Mouse (Mus musculus): Measurements from ENCODE around the gene Gm20388. TPM values are rescaled to one million over a fixed set of nuclear protein-coding genes. Genes with fewer than 3 reads are reported as not detected.

Gm20388 gene
- total RNA-seq, 1 experiment: 27.0 TPM

- H3K4me1 ChIP-seq (ENCODE audit: control insufficient read depth in 2 of 2, insufficient read depth in 2 of 2, low read length in 2 of 2, poor library complexity in 1 of 2): peaks cover 0 to 25% of the 10 kb centered on the region in 2 experiments; a peak in 2 of 4 replicates
- no peak for DNase-seq (ENCODE audit: low read depth, low spot score)
Measured at GRCm38 (mm10) chr8:121651874-121652361, 1741.3 kb downstream of the Gm20388 start.

DNA sequence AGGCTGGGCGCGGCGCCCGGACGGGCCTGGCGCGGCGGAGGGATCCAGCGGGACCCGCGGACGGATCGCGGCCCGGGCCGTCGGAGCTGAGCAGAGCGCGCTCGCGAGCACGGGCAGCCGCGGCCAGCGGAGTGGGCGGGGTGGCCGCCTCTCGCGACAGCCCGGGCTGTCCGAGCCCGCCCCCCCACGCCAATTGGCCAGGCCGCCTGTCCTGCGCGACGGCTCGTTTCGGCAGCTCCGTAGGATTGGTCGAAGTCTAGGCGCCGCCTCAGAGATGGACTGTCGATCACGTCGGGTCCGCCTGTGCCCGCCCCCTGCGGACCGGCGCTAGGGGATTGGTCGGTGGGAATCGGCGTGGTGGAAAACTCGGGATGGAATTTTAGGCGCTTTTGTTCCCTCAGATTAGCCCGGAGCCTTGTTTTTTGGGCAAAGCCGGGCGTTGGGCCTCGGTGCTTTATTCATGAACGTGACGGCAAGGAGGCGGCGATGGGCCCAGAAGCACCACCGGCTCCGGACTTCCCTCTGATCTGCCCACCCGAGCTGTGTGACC, 1742.2 kb downstream of the Gm20388 start, which contains the start of gene Zcchc14:
Gene Zcchc14 (minus strand): TSS at position 128 of the 550 bp plus-strand sequence.
- peaks cover 0 to 22% of the 10 kb centered on the region in 2 experiments; a peak in 2 of 4 replicates for H3K4me1 ChIP-seq (ENCODE audit: control insufficient read depth in 2 of 2, insufficient read depth in 2 of 2, low read length in 2 of 2, poor library complexity in 1 of 2)

More at GRCm38 (mm10) chr8:121651874-121652361, 1741.3 kb downstream of the Gm20388 start:
- TF ChIP-seq ZC3H11A (IDR thresholded peaks at IDR 0.05; ENCODE audit: borderline replicate concordance, low read depth, low read length): no peak
- TF ChIP-seq HCFC1 (IDR thresholded peaks at IDR 0.05; ENCODE audit: borderline replicate concordance, insufficient read depth, low read length): no peak
- no peak for TF ChIP-seq MAFK (IDR thresholded peaks at IDR 0.05; ENCODE audit: insufficient read depth, low read depth, low read length)
- TF ChIP-seq CHD2 (IDR thresholded peaks at IDR 0.05; ENCODE audit: low read depth, low read length): no peak
- no peak for TF ChIP-seq ZNF384 (IDR thresholded peaks at IDR 0.05; ENCODE audit: low read depth, low read length)
- in situ Hi-C loops (cut with MboI; ENCODE audit: low sequenced_read_pairs in 2 of 2, unreplicated experiment in 2 of 2): no loop called here
- H3K27ac ChIP-seq (ENCODE audit: insufficient read depth, low read depth, low read length, poor library complexity, severe bottlenecking): no peak overlapping the region
- H3K36me3 ChIP-seq (ENCODE audit: control insufficient read depth, insufficient read depth, low read length, poor library complexity, severe bottlenecking): peaks cover 12% of the 10 kb centered on the region; the same call in 1 of the 2 replicates
- H3K4me3 ChIP-seq (ENCODE audit: insufficient read depth in 1 of 2, low read depth in 1 of 2, low read length in 2 of 2, poor library complexity in 1 of 2, severe bottlenecking in 1 of 2): peak overlapping the region; percentile 84 to 98
- H3K9me3 ChIP-seq (ENCODE audit: control insufficient read depth, insufficient read depth, low read depth, low read length): no peaks in the 10 kb centered on the region
- H3K9ac ChIP-seq (ENCODE audit: insufficient read depth, low read depth, low read length, poor library complexity, severe bottlenecking): peak overlapping the region; percentile 75

DNA sequence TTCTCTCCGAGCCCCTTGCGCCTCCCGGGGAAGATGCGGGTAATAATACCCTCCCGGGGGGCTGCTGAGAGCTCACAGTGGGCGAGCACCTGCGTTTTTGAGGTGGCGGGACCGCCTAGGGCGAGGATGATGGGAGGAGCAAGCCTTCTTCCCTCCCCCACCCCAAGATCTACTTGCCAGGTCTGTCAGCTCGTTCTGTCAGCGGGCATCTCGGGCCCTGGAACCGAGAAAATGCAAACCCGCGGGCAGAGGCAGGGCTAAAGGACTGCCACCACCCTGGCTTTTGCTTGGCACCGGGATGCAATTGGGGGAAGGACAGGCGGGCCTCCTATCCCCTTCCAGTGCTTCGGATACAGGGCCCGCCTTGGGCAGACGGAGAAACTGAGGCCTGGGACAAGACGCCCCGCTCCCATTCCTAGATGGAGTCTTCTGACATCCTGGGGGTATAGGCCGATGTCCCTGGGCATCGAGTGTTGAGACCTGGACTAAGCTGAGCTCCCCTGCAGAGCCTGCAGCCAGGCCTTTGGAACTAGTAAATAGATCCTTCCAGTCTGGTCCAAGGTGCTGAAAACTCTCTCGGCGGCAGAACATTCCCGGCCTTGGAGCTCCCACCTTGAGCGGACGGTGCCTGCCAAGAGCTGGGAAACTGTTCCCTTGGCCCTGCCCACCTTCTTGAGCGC, 1742.8 kb downstream of the Gm20388 start:
- Histone ChIP-seq H3K9ac (ENCODE audit: insufficient read depth, low read depth, low read length, poor library complexity, severe bottlenecking) (peak overlapping the region; percentile 52), H3K4me3 (ENCODE audit: insufficient read depth in 1 of 2, low read depth in 1 of 2, low read length in 2 of 2, poor library complexity in 1 of 2, severe bottlenecking in 1 of 2) (peak overlapping the region; percentile 57 to 68), H3K36me3 (ENCODE audit: control insufficient read depth, insufficient read depth, low read length, poor library complexity, severe bottlenecking) (peaks cover 12% of the 10 kb centered on the region; the same call in 1 of the 2 replicates), H3K4me1 (ENCODE audit: control insufficient read depth in 2 of 2, insufficient read depth in 2 of 2, low read length in 2 of 2, poor library complexity in 1 of 2) (peaks cover 0 to 22% of the 10 kb centered on the region in 2 experiments; a peak in 2 of 4 replicates), H3K27ac (ENCODE audit: insufficient read depth, low read depth, low read length, poor library complexity, severe bottlenecking) (no peak overlapping the region), H3K9me3 (ENCODE audit: control insufficient read depth, insufficient read depth, low read depth, low read length) (no peaks in the 10 kb centered on the region)
- TF ChIP-seq CHD2 (IDR thresholded peaks at IDR 0.05; ENCODE audit: low read depth, low read length): no peak
- DNase-seq (ENCODE audit: low read depth, low spot score): no peak
- in situ Hi-C loops (cut with MboI; ENCODE audit: low sequenced_read_pairs in 2 of 2, unreplicated experiment in 2 of 2): no loop called here

More for the DNA sequence above, 1742.2 kb downstream of the Gm20388 start, which contains the start of gene Zcchc14:
- TF ChIP-seq CHD2 (IDR thresholded peaks at IDR 0.05; ENCODE audit: low read depth, low read length) (peak; percentile 97), HCFC1 (IDR thresholded peaks at IDR 0.05; ENCODE audit: borderline replicate concordance, insufficient read depth, low read length) (peak; percentile 21; the same call in 1 of the 2 replicates), MAFK (IDR thresholded peaks at IDR 0.05; ENCODE audit: insufficient read depth, low read depth, low read length) (no peak), ZNF384 (IDR thresholded peaks at IDR 0.05; ENCODE audit: low read depth, low read length) (no peak), ZC3H11A (IDR thresholded peaks at IDR 0.05; ENCODE audit: borderline replicate concordance, low read depth, low read length) (no peak)
- Histone ChIP-seq H3K4me3 (ENCODE audit: insufficient read depth in 1 of 2, low read depth in 1 of 2, low read length in 2 of 2, poor library complexity in 1 of 2, severe bottlenecking in 1 of 2) (peak within 1 kb of the TSS; percentile 84 to 98), H3K9me3 (ENCODE audit: control insufficient read depth, insufficient read depth, low read depth, low read length) (no peaks in the 10 kb centered on the region), H3K9ac (ENCODE audit: insufficient read depth, low read depth, low read length, poor library complexity, severe bottlenecking) (peak within 1 kb of the TSS; percentile 96), H3K27ac (ENCODE audit: insufficient read depth, low read depth, low read length, poor library complexity, severe bottlenecking) (no peak within 1 kb of the TSS), H3K36me3 (ENCODE audit: control insufficient read depth, insufficient read depth, low read length, poor library complexity, severe bottlenecking) (peaks cover 12% of the 10 kb centered on the region; the same call in 1 of the 2 replicates)
- DNase-seq (ENCODE audit: low read depth, low spot score): peak; percentile 94
- in situ Hi-C loops (cut with MboI; ENCODE audit: low sequenced_read_pairs in 2 of 2, unreplicated experiment in 2 of 2): no loop called here

DNA sequence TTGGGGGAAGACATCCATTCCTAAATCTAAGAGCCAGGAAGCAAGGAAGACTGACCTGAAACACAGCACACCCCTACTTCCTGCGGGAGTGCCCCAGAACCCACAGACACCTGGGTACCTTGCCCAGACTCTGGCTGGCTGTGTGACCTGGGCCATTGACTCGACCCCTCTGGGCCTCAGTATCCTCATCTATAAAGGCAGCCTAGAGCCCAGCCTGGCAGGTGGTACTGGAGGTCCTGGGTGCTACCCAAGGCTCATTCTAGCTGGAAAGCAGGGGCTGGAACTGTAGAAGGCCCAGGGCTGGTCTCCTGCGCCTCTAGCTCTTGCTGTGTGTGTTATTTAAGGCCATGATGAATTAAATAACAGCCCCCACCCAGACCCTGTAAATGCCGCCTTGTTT, 1743.5 kb downstream of the Gm20388 start:
- TF ChIP-seq ZC3H11A (IDR thresholded peaks at IDR 0.05; ENCODE audit: borderline replicate concordance, low read depth, low read length) (no peak), MAFK (IDR thresholded peaks at IDR 0.05; ENCODE audit: insufficient read depth, low read depth, low read length) (no peak), CHD2 (IDR thresholded peaks at IDR 0.05; ENCODE audit: low read depth, low read length) (no peak), ZNF384 (IDR thresholded peaks at IDR 0.05; ENCODE audit: low read depth, low read length) (no peak), HCFC1 (IDR thresholded peaks at IDR 0.05; ENCODE audit: borderline replicate concordance, insufficient read depth, low read length) (no peak)
- Histone ChIP-seq H3K9me3 (ENCODE audit: control insufficient read depth, insufficient read depth, low read depth, low read length) (no peaks in the 10 kb centered on the region), H3K4me3 (ENCODE audit: insufficient read depth in 1 of 2, low read depth in 1 of 2, low read length in 2 of 2, poor library complexity in 1 of 2, severe bottlenecking in 1 of 2) (no peak overlapping the region), H3K36me3 (ENCODE audit: control insufficient read depth, insufficient read depth, low read length, poor library complexity, severe bottlenecking) (peaks cover 12% of the 10 kb centered on the region; the same call in 1 of the 2 replicates), H3K4me1 (ENCODE audit: control insufficient read depth in 2 of 2, insufficient read depth in 2 of 2, low read length in 2 of 2, poor library complexity in 1 of 2) (peaks cover 0 to 18% of the 10 kb centered on the region in 2 experiments; a peak in 2 of 4 replicates), H3K27ac (ENCODE audit: insufficient read depth, low read depth, low read length, poor library complexity, severe bottlenecking) (no peak overlapping the region), H3K9ac (ENCODE audit: insufficient read depth, low read depth, low read length, poor library complexity, severe bottlenecking) (no peak overlapping the region; the same call in 1 of the 2 replicates)
- in situ Hi-C loops (cut with MboI; ENCODE audit: low sequenced_read_pairs in 2 of 2, unreplicated experiment in 2 of 2): no loop called here
- no peak for DNase-seq (ENCODE audit: low read depth, low spot score)
